Mouse (Mus musculus) heart, embryonic 14.5 days (tissue): ENCODE results near the gene Snapc5. TPM values are rescaled to one million over a fixed set of nuclear protein-coding genes. Genes with fewer than 3 reads are reported as not detected.

Experiments used
- ATAC-seq: fragments of 200-750 bp; cut with Nextera tagmentation; 2 replicates; pipeline ENCODE4 v1.8.0; 2017; ENCODE audit warnings: low read depth, moderate TSS enrichment; ENCODE audit not compliant: insufficient number of reproducible peaks, insufficient read depth, low FRiP score
- H3K27ac ChIP-seq, 2 experiments: fragments of 200-500 bp in 1 of 2; fragments of 300-500 bp in 1 of 2; sonication (generic) in 1 of 2; replicated peaks in 1 of 2; 2 replicates each; pipeline ENCODE4 v1.5.1; 2012 to 2014; ENCODE audit warnings: low read depth in 2 of 2, low read length in 2 of 2, control low read depth in 1 of 2, mild to moderate bottlenecking in 1 of 2, mixed read lengths in 1 of 2; ENCODE audit not compliant: control insufficient read depth in 1 of 2, insufficient read depth in 1 of 2
- H3K27me3 ChIP-seq: fragments of 300-500 bp; sonication (generic); 2 replicates; pipeline ENCODE4 v1.6.1; 2014; ENCODE audit warnings: mild to moderate bottlenecking, low read length, control low read depth; ENCODE audit not compliant: control insufficient read depth, insufficient read depth
- H3K36me3 ChIP-seq: fragments of 300-500 bp; sonication (generic); 2 replicates; pipeline ENCODE4 v1.6.1; 2014; ENCODE audit warnings: mild to moderate bottlenecking, control low read depth, low read length, mixed read lengths; ENCODE audit not compliant: control insufficient read depth, insufficient read depth
- H3K4me1 ChIP-seq, 2 experiments: fragments of 200-500 bp in 1 of 2; fragments of 300-500 bp in 1 of 2; sonication (generic) in 1 of 2; 2 replicates each; pipeline ENCODE4 v1.6.1; 2012 to 2014; ENCODE audit warnings: low read length in 2 of 2, control low read depth in 1 of 2, mixed read lengths in 1 of 2; ENCODE audit not compliant: control insufficient read depth in 2 of 2, insufficient read depth in 2 of 2
- H3K4me2 ChIP-seq: fragments of 300-500 bp; sonication (generic); 2 replicates; pipeline ENCODE4 v1.6.1; 2014; ENCODE audit warnings: mild to moderate bottlenecking, low read length
- H3K4me3 ChIP-seq, 2 experiments: fragments of 200-500 bp in 1 of 2; fragments of 300-500 bp in 1 of 2; sonication (generic) in 1 of 2; 2 replicates each; pipeline ENCODE4 v1.5.1; 2012 to 2014; ENCODE audit warnings: low read length in 2 of 2, mild to moderate bottlenecking in 2 of 2, control low read depth in 1 of 2, low read depth in 1 of 2, moderate library complexity in 1 of 2; ENCODE audit not compliant: control insufficient read depth in 1 of 2, insufficient read depth in 1 of 2
- H3K9ac ChIP-seq: fragments of 300-500 bp; sonication (generic); 2 replicates; pipeline ENCODE4 v1.6.1; 2014; ENCODE audit warnings: mild to moderate bottlenecking, low read length
- H3K9me3 ChIP-seq: fragments of 300-500 bp; sonication (generic); 2 replicates; pipeline ENCODE4 v1.6.1; 2016; ENCODE audit warnings: low read length, control low read depth; ENCODE audit not compliant: control insufficient read depth
- WGBS: fragments of 180-500 bp; shearing (Covaris S2); extraction: QIAGEN DNeasy Blood & Tissue Kit; methylation state at CpG from one replicate; pipeline ENCODE4 v1.1.7; 2014; 5-methylcytosine and 5-hydroxymethylcytosine counted together
- polyA plus RNA-seq: library from polyadenylated mRNA; unstranded; fragments of >200 nt; fragmentation: Nextera tagmentation; extraction: Ambion mirVana; gene quantifications from 2 replicates; pipeline ENCODE4 v1.2.1, GENCODE M21; 2014

Gene Snapc5
- polyA plus RNA-seq, 1 experiment from 2014 or later, result 29.8 TPM

GRCm38 (mm10) chr9:64219305-64219704 is 40.2 kb downstream of the Snapc5 start:
- Histone ChIP-seq H3K4me1 (peaks cover 0 to 12% of the 10 kb centered on the region in 2 experiments; a peak in 2 of 4 replicates), H3K4me2 (no peak overlapping the region), H3K9ac (no peak overlapping the region), H3K36me3 (no peaks in the 10 kb centered on the region), H3K4me3 (no peak overlapping the region), H3K9me3 (no peaks in the 10 kb centered on the region), H3K27me3 (no peaks in the 10 kb centered on the region), H3K27ac (no peak overlapping the region)
- whole genome bisulfite sequencing, result 85% methylated on average over 1 of the region's 1 CpGs
- ATAC-seq, result no peak

GRCm38 (mm10) chr9:64219772-64220420 is 40.8 kb downstream of the Snapc5 start:
- Histone ChIP-seq H3K4me2 (no peak overlapping the region), H3K27ac (no peak overlapping the region), H3K9ac (no peak overlapping the region), H3K4me1 (peaks cover 2 to 15% of the 10 kb centered on the region in 2 experiments; a peak in 3 of 4 replicates), H3K9me3 (no peaks in the 10 kb centered on the region), H3K27me3 (no peaks in the 10 kb centered on the region), H3K36me3 (no peaks in the 10 kb centered on the region), H3K4me3 (no peak overlapping the region)
- no peak for ATAC-seq
- 79% methylated on average over 10 of the region's 10 CpGs for WGBS

GRCm38 (mm10) chr9:64220603-64221002 is 41.5 kb downstream of the Snapc5 start:
- WGBS, result 78% methylated on average over 1 of the region's 1 CpGs
- no peak overlapping the region for H3K4me2 ChIP-seq
- no peaks in the 10 kb centered on the region for H3K36me3 ChIP-seq
- no peaks in the 10 kb centered on the region for H3K27me3 ChIP-seq
- ATAC-seq, result no peak
- no peak overlapping the region for H3K4me3 ChIP-seq
- H3K9ac ChIP-seq, result no peak overlapping the region
- no peaks in the 10 kb centered on the region for H3K9me3 ChIP-seq
- peaks cover 2 to 17% of the 10 kb centered on the region in 2 experiments; a peak in 3 of 4 replicates for H3K4me1 ChIP-seq
- H3K27ac ChIP-seq, result no peak overlapping the region

GRCm38 (mm10) chr9:64221480-64221879 is 42.4 kb downstream of the Snapc5 start:
- Histone ChIP-seq H3K4me3 (no peak overlapping the region), H3K36me3 (no peaks in the 10 kb centered on the region), H3K9ac (no peak overlapping the region), H3K9me3 (no peaks in the 10 kb centered on the region), H3K4me2 (no peak overlapping the region), H3K27me3 (no peaks in the 10 kb centered on the region), H3K27ac (no peak overlapping the region), H3K4me1 (peaks cover 2 to 23% of the 10 kb centered on the region in 2 experiments; a peak in 3 of 4 replicates)
- ATAC-seq, result no peak
- WGBS, result 77% methylated on average over 4 of the region's 4 CpGs

- Histone ChIP-seq H3K4me3 (no peak overlapping the region), H3K4me1 (peaks cover 2 to 23% of the 10 kb centered on the region in 2 experiments; a peak in 3 of 4 replicates), H3K4me2 (no peak overlapping the region), H3K27me3 (no peaks in the 10 kb centered on the region), H3K27ac (no peak overlapping the region), H3K36me3 (no peaks in the 10 kb centered on the region), H3K9ac (no peak overlapping the region), H3K9me3 (no peaks in the 10 kb centered on the region)
- 70% methylated on average over 2 of the region's 2 CpGs for WGBS
- no peak for ATAC-seq
These were observed 43.0 kb downstream of the Snapc5 start for GRCm38 (mm10) chr9:64222098-64222497.

GRCm38 (mm10) chr9:64225805-64226204 is 46.7 kb downstream of the Snapc5 start:
- no peaks in the 10 kb centered on the region for H3K9me3 ChIP-seq
- no peaks in the 10 kb centered on the region for H3K27me3 ChIP-seq
- no peak overlapping the region for H3K4me2 ChIP-seq
- no peak overlapping the region for H3K4me3 ChIP-seq
- H3K36me3 ChIP-seq, result no peaks in the 10 kb centered on the region
- H3K27ac ChIP-seq, result no peak overlapping the region
- peaks cover 2 to 24% of the 10 kb centered on the region in 2 experiments; a peak in 3 of 4 replicates for H3K4me1 ChIP-seq
- no peak for ATAC-seq
- no peak overlapping the region for H3K9ac ChIP-seq

GRCm38 (mm10) chr9:64227736-64228135 is 48.7 kb downstream of the Snapc5 start:
- H3K4me1 ChIP-seq, result peaks cover 11 to 37% of the 10 kb centered on the region in 2 experiments

GRCm38 (mm10) chr9:64228972-64229371 is 49.9 kb downstream of the Snapc5 start:
- Histone ChIP-seq H3K4me2 (no peak overlapping the region), H3K36me3 (no peaks in the 10 kb centered on the region), H3K4me1 (peaks cover 11 to 40% of the 10 kb centered on the region in 2 experiments), H3K9ac (no peak overlapping the region), H3K9me3 (no peaks in the 10 kb centered on the region), H3K27ac (no peak overlapping the region), H3K4me3 (no peak overlapping the region), H3K27me3 (no peaks in the 10 kb centered on the region)
- no peak for ATAC-seq

More at GRCm38 (mm10) chr9:64227736-64228135, 48.7 kb downstream of the Snapc5 start:
- ATAC-seq, result no peak
- no peaks in the 10 kb centered on the region for H3K9me3 ChIP-seq
- WGBS, result 57% methylated on average over 12 of the region's 12 CpGs
- no peaks in the 10 kb centered on the region for H3K36me3 ChIP-seq
- no peak overlapping the region for H3K4me3 ChIP-seq
- no peaks in the 10 kb centered on the region for H3K27me3 ChIP-seq
- no peak overlapping the region for H3K4me2 ChIP-seq
- H3K27ac ChIP-seq, result no peak overlapping the region
- H3K9ac ChIP-seq, result no peak overlapping the region
